Mouse (Mus musculus) bone marrow, adult 2 months (tissue): ENCODE measurements around the gene Tas2r126.

ENCODE experiments used
- CTCF ChIP-seq: fragments of 200-500 bp; IDR thresholded peaks from 2 replicates; pipeline ENCODE4 v1.5.1; 2011; ENCODE audit warnings: low read length, control low read depth; ENCODE audit not compliant: control insufficient read depth, insufficient read depth
- POLR2A ChIP-seq: fragments of 200-500 bp; IDR thresholded peaks from 2 replicates; pipeline ENCODE4 v1.6.1; 2011; ENCODE audit warnings: low read depth, mild to moderate bottlenecking, control low read depth, low read length, borderline replicate concordance; ENCODE audit not compliant: control insufficient read depth

DNA sequence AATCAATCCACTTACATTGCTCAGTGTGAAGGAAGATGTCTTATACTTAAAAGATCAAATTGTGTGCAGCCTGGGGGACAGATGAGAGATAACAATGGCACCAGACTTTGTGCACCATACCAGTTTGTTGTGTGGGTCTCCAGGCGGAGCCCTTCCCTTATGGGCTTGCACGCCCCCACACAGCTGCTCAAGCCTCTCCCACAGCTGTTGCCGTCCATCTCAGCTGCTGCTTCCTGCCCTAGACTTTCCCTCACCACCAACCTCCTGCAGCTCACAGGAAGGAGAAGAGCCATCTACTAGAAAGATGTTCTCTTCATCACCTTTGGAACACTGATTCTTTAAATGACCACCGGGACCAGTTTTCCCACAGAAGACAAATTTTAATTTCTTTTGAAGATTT is 48.7 kb upstream of the Tas2r126 start:
- TF ChIP-seq CTCF (no peak), POLR2A (no peak)
